8 mouse cellular contexts compared by ENCODE assay signal in the genomic region with DNA sequence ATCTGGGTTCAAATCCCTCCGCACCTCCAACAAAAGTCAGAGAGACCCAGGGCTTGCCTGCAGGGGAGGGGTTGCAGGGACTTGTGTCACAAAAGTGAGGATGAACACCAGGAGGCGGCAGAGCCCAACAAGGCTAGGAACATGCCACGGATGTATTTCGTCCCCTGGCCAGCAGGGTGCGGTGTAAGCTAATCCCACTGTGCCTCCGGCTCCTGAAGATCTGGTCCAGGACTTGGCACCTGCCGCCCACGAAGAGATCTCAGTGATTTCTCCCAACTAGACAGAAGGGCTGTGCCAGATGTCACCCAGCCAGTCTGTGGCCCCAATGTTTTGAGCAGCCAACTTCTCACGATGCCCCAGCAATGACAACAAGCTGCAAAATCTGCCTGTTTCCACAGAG. TPM values are rescaled to one million over a fixed set of nuclear protein-coding genes. Genes with fewer than 3 reads are reported as not detected.
DNase-seq lines count a peak whose midpoint lies in the region; ATAC-seq lines count a peak whose summit lies in the region.

No protein-coding gene starts in this region.

- no peak overlapping the region for H3K27ac ChIP-seq in embryonic facial prominence, embryonic 13.5 days
- no peak overlapping the region for H3K27ac ChIP-seq in limb, embryonic 10.5 days
- H3K27ac ChIP-seq in midbrain, embryonic 13.5 days, result no peak overlapping the region

- no peaks in the 10 kb centered on the region for H3K9me3 ChIP-seq in embryonic facial prominence, embryonic 13.5 days
- no peaks in the 10 kb centered on the region for H3K9me3 ChIP-seq in limb, embryonic 10.5 days (replicated peaks)
- no peaks in the 10 kb centered on the region for H3K9me3 ChIP-seq in midbrain, embryonic 13.5 days

- H3K4me3 ChIP-seq in embryonic facial prominence, embryonic 13.5 days, result peak overlapping the region; percentile 17; the same call in 1 of the 2 replicates
- H3K4me3 ChIP-seq in limb, embryonic 10.5 days, result peak overlapping the region; percentile 27; the same call in 1 of the 2 replicates
- no peak overlapping the region for H3K4me3 ChIP-seq in midbrain, embryonic 13.5 days (replicated peaks)

- DNase-seq in 3T3-L1 (ENCODE audit: low read depth, low spot score), result peak; percentile 89
- DNase-seq in adrenal gland, postnatal 36 days, result peak; percentile 93
- peak; percentile 83 to 90 for DNase-seq in heart, adult 18-20 months
- peak; percentile 91 for DNase-seq in kidney, adult 18-20 months
- DNase-seq in limb, embryonic 10.5 days (ENCODE audit: low spot score), result peak; percentile 86
- DNase-seq in spleen, adult 12 weeks (ENCODE audit: low spot score), result peak; percentile 80

- peak overlapping the region; percentile 47 for H3K4me2 ChIP-seq in embryonic facial prominence, embryonic 13.5 days
- H3K4me2 ChIP-seq in midbrain, embryonic 13.5 days (replicated peaks), result peak overlapping the region; percentile 36

- 14% methylated on average over 9 of the region's 9 CpGs for WGBS in embryonic facial prominence, embryonic 13.5 days
- WGBS in limb, embryonic 10.5 days, result 14% methylated on average over 9 of the region's 9 CpGs
- WGBS in midbrain, embryonic 13.5 days, result 18% methylated on average over 9 of the region's 9 CpGs

- peaks cover 9% of the 10 kb centered on the region; the same call in 1 of the 2 replicates for H3K4me1 ChIP-seq in embryonic facial prominence, embryonic 13.5 days
- H3K4me1 ChIP-seq in limb, embryonic 10.5 days, result peaks cover 8% of the 10 kb centered on the region
- H3K4me1 ChIP-seq in midbrain, embryonic 13.5 days (replicated peaks), result peaks cover 4% of the 10 kb centered on the region; the same call in 1 of the 2 replicates

- no peaks in the 10 kb centered on the region for H3K36me3 ChIP-seq in embryonic facial prominence, embryonic 13.5 days
- H3K36me3 ChIP-seq in limb, embryonic 10.5 days, result no peaks in the 10 kb centered on the region
- no peaks in the 10 kb centered on the region for H3K36me3 ChIP-seq in midbrain, embryonic 13.5 days

- no peaks in the 10 kb centered on the region for H3K27me3 ChIP-seq in embryonic facial prominence, embryonic 13.5 days
- no peaks in the 10 kb centered on the region for H3K27me3 ChIP-seq in limb, embryonic 10.5 days (ENCODE audit: low read depth, poor library complexity, severe bottlenecking)
- H3K27me3 ChIP-seq in midbrain, embryonic 13.5 days, result no peaks in the 10 kb centered on the region

- H3K9ac ChIP-seq in embryonic facial prominence, embryonic 13.5 days, result no peak overlapping the region
- H3K9ac ChIP-seq in midbrain, embryonic 13.5 days (replicated peaks), result no peak overlapping the region

- ATAC-seq in embryonic facial prominence, embryonic 13.5 days (ENCODE audit: insufficient number of reproducible peaks, insufficient read depth, low FRiP score, low TSS enrichment, low read depth), result no peak
- 0 out of 2 replicates have a peak, but pooled peaks have one; percentile 40 for ATAC-seq in midbrain, embryonic 13.5 days

RNA-seq across cellular contexts. Expression of a gene that starts 7.7 kb away (rescaled TPM):
- total RNA-seq in adrenal gland, postnatal 36 days (2021), result 100 to 1,000 TPM; 176 to 181 TPM
- polyA plus RNA-seq in embryonic facial prominence, embryonic 13.5 days (2015; fragmentation: Nextera tagmentation; extraction: Ambion mirVana), result 47.1 and 53.2 TPM in 2 replicates
- 10 to 100 TPM; 38.6 to 43.6 TPM for total RNA-seq in heart, adult 18-20 months (2021)
- 80.9 and 91.8 TPM in 2 replicates for polyA plus RNA-seq in limb, embryonic 10.5 days (2016; fragmentation: Nextera tagmentation; extraction: Ambion mirVana)
- polyA plus RNA-seq in midbrain, embryonic 13.5 days (2015; fragmentation: Nextera tagmentation; extraction: Ambion mirVana), result 20.7 and 23.0 TPM in 2 replicates

RNA-seq across cellular contexts. Expression of a gene that starts 38.8 kb away (rescaled TPM):
- total RNA-seq in adrenal gland, postnatal 36 days (2021), result 10 to 100 TPM in 1 of 2 experiments, 1 to 10 TPM in 1; 9.1 to 13.1 TPM
- polyA plus RNA-seq in embryonic facial prominence, embryonic 13.5 days (2015; fragmentation: Nextera tagmentation; extraction: Ambion mirVana), result 28.8 and 29.2 TPM in 2 replicates
- 1 to 10 TPM; 3.7 to 4.1 TPM for total RNA-seq in heart, adult 18-20 months (2021)
- polyA plus RNA-seq in limb, embryonic 10.5 days (2016; fragmentation: Nextera tagmentation; extraction: Ambion mirVana), result 35.5 and 43.0 TPM in 2 replicates
- polyA plus RNA-seq in midbrain, embryonic 13.5 days (2015; fragmentation: Nextera tagmentation; extraction: Ambion mirVana), result 52.1 and 54.8 TPM in 2 replicates

RNA-seq across cellular contexts. Expression of a gene that starts 44.9 kb away (rescaled TPM):
- 10 to 100 TPM; 15.9 to 20.4 TPM for total RNA-seq in adrenal gland, postnatal 36 days (2021)
- polyA plus RNA-seq in embryonic facial prominence, embryonic 13.5 days (2015; fragmentation: Nextera tagmentation; extraction: Ambion mirVana), result 38.8 and 48.9 TPM in 2 replicates
- 10 to 100 TPM; 14.5 to 20.7 TPM for total RNA-seq in heart, adult 18-20 months (2021)
- 60.8 and 71.9 TPM in 2 replicates for polyA plus RNA-seq in limb, embryonic 10.5 days (2016; fragmentation: Nextera tagmentation; extraction: Ambion mirVana)
- polyA plus RNA-seq in midbrain, embryonic 13.5 days (2015; fragmentation: Nextera tagmentation; extraction: Ambion mirVana), result 36.7 and 37.3 TPM in 2 replicates
